Mouse (Mus musculus) left cerebral cortex, postnatal 14 days (tissue): ENCODE results near the gene Ftsj3. TPM values are rescaled to one million over a fixed set of nuclear protein-coding genes. Genes with fewer than 3 reads are reported as not detected.
"Not testable (repeated sequence)": the region's sequence is repeated elsewhere in the genome, so short reads cannot be mapped to it uniquely, and the experiment has no call there.

Experiments used
- DNase-seq, 2 experiments: peaks; one replicate each; pipeline ENCODE4 v3.0.0; 2021 to 2022; ENCODE audit warnings: low spot score in 2 of 2, mixed read lengths in 1 of 2
- intact Hi-C: fragments of 180-260 bp; cut with DNase I; formaldehyde crosslinking; loops from one replicate; pipeline ENCODE4 v1.15.1; 2025
- total RNA-seq, 2 experiments: library from RNA; stranded (reverse); gene quantifications; 2 replicates each; pipeline ENCODE4 v1.2.3; 2021

Gene Ftsj3
- total RNA-seq, 2 experiments from 2014 or later, result 28.9 to 30.7 TPM

- intact Hi-C loops, result loop anchor here (10.0 kb wide), 1 partner anchor 343 kb away; the partner anchor contains the start of gene Tex2
Observed at GRCm38 (mm10) chr11:106271794-106272643, 16.1 kb upstream of the Ftsj3 start.

GRCm38 (mm10) chr11:106271131-106271793 is 15.4 kb upstream of the Ftsj3 start:
- DNase-seq, result no peak

More at GRCm38 (mm10) chr11:106271794-106272643, 16.1 kb upstream of the Ftsj3 start:
- DNase-seq, result no peak

GRCm38 (mm10) chr11:106269060-106269431 is 13.2 kb upstream of the Ftsj3 start:
- intact Hi-C loops, result no loop called here
- DNase-seq, result no peak

More at GRCm38 (mm10) chr11:106271131-106271793, 15.4 kb upstream of the Ftsj3 start:
- intact Hi-C loops, result loop anchor here (10.0 kb wide), 1 partner anchor 344 kb away; the partner anchor contains the start of gene Tex2

GRCm38 (mm10) chr11:106268326-106269059 is 12.6 kb upstream of the Ftsj3 start:
- DNase-seq, result peak; percentile 48 to 69
- intact Hi-C loops, result no loop called here

GRCm38 (mm10) chr11:106267871-106268270 is 12.0 kb upstream of the Ftsj3 start:
- DNase-seq, result no peak
- intact Hi-C loops, result no loop called here

GRCm38 (mm10) chr11:106267311-106267852 is 11.5 kb upstream of the Ftsj3 start:
- no peak for DNase-seq
- intact Hi-C loops, result no loop called here

GRCm38 (mm10) chr11:106266431-106266830 is 10.6 kb upstream of the Ftsj3 start:
- DNase-seq, result no peak
- intact Hi-C loops, result no loop called here

- no peak for DNase-seq
Observed at GRCm38 (mm10) chr11:106265570-106265969, 9.7 kb upstream of the Ftsj3 start.

GRCm38 (mm10) chr11:106264988-106265387 is 9.1 kb upstream of the Ftsj3 start:
- intact Hi-C loops, result no loop called here
- DNase-seq, result no peak

More at GRCm38 (mm10) chr11:106265570-106265969, 9.7 kb upstream of the Ftsj3 start:
- intact Hi-C loops, result no loop called here

- intact Hi-C loops, result no loop called here
Observed at GRCm38 (mm10) chr11:106263963-106264362, 8.1 kb upstream of the Ftsj3 start.

GRCm38 (mm10) chr11:106260826-106261450 is 5.1 kb upstream of the Ftsj3 start:
- intact Hi-C loops, result no loop called here
- DNase-seq, result no peak

More at GRCm38 (mm10) chr11:106263963-106264362, 8.1 kb upstream of the Ftsj3 start:
- no peak for DNase-seq

- no peak for DNase-seq
Observed at GRCm38 (mm10) chr11:106256775-106257174, 896 bp upstream of the Ftsj3 start.

GRCm38 (mm10) chr11:106255174-106255573 is 705 bp downstream of the Ftsj3 start:
- DNase-seq, result no peak
- intact Hi-C loops, result loop anchor here (5.0 to 10.0 kb wide), 2 partner anchors 38 to 530 kb away; partner anchors contain the start of genes Ccdc47, Cep95, Ddx42 and Ddx5

More at GRCm38 (mm10) chr11:106256775-106257174, 896 bp upstream of the Ftsj3 start:
- intact Hi-C loops, result loop anchor here (2.0 to 10.0 kb wide), 3 partner anchors 39 to 528 kb away; partner anchors contain the start of genes Ccdc47, Cep95, Ddx42 and Ddx5

- intact Hi-C loops, result loop anchor here (5.0 to 10.0 kb wide), 2 partner anchors 37 to 530 kb away; partner anchors contain the start of genes Ccdc47, Cep95, Ddx42 and Ddx5
- no peak for DNase-seq
Observed at GRCm38 (mm10) chr11:106254767-106255166, 1.1 kb downstream of the Ftsj3 start.

GRCm38 (mm10) chr11:106249326-106249725 is 6.6 kb downstream of the Ftsj3 start:
- no peak for DNase-seq
- intact Hi-C loops, result no loop called here

- intact Hi-C loops, result no loop called here
- DNase-seq, result no peak
Observed at GRCm38 (mm10) chr11:106246834-106247233, 9.0 kb downstream of the Ftsj3 start.

GRCm38 (mm10) chr11:106233978-106234377 is 21.9 kb downstream of the Ftsj3 start:
- DNase-seq, intact Hi-C loops: not testable (repeated sequence)

- intact Hi-C loops, result no loop called here
Observed at GRCm38 (mm10) chr11:106220603-106221002, 35.3 kb downstream of the Ftsj3 start.

More at GRCm38 (mm10) chr11:106220603-106221002, 35.3 kb downstream of the Ftsj3 start:
- DNase-seq, result no peak
